In genomic region chr6:87582456-87582855, GRCm38 (mm10) we compare ENCODE assay signal across 8 mouse cellular contexts. TPM values are rescaled to one million over a fixed set of nuclear protein-coding genes. Genes with fewer than 3 reads are reported as not detected.
A peak's percentile ranks its signal among the peaks of the same experiment; 100 is the strongest.
DNase-seq lines count a peak whose midpoint lies in the region; ATAC-seq and TF ChIP-seq lines count a peak whose summit lies in the region.

No protein-coding gene starts in this region.

- ATAC-seq in heart, embryonic 13.5 days (ENCODE audit: extremely low read depth, insufficient number of reproducible peaks, low FRiP score, low TSS enrichment), result no peak
- no peak for ATAC-seq in liver, embryonic 15.5 days (ENCODE audit: insufficient read depth)
- no peak for ATAC-seq in CD4-positive, CD25-positive, alpha-beta regulatory T cell, adult 4 months

- H3K9me3 ChIP-seq in heart, embryonic 13.5 days, result no peaks in the 10 kb centered on the region
- H3K9me3 ChIP-seq in liver, embryonic 15.5 days (replicated peaks), result no peaks in the 10 kb centered on the region

- no peaks in the 10 kb centered on the region for H3K27me3 ChIP-seq in C2C12 (ENCODE audit: control insufficient read depth, insufficient read depth, insufficient read length)
- peaks cover 50% of the 10 kb centered on the region for H3K27me3 ChIP-seq in heart, embryonic 13.5 days (replicated peaks)
- peaks cover 4% of the 10 kb centered on the region for H3K27me3 ChIP-seq in liver, embryonic 15.5 days

- H3K36me3 ChIP-seq in C2C12 (ENCODE audit: control insufficient read depth, insufficient read depth), result no peaks in the 10 kb centered on the region
- no peaks in the 10 kb centered on the region for H3K36me3 ChIP-seq in heart, embryonic 13.5 days
- H3K36me3 ChIP-seq in liver, embryonic 15.5 days (replicated peaks), result peaks cover 21% of the 10 kb centered on the region

- H3K79me3 ChIP-seq in C2C12 (ENCODE audit: low read depth), result no peaks in the 10 kb centered on the region

- TF ChIP-seq CTCF in C2C12 (IDR thresholded peaks at IDR 0.05; ENCODE audit: control insufficient read depth, insufficient read depth, insufficient read length), result no peak

- H3K4me3 ChIP-seq in C2C12 (ENCODE audit: insufficient read depth, poor library complexity, severe bottlenecking), result no peak overlapping the region
- H3K4me3 ChIP-seq in heart, embryonic 13.5 days, result peak overlapping the region; percentile 5; the same call in 1 of the 2 replicates
- H3K4me3 ChIP-seq in liver, embryonic 15.5 days (replicated peaks), result peak overlapping the region; percentile 28

- 16% methylated on average over 6 of the region's 6 CpGs for WGBS in heart, embryonic 13.5 days
- 15% methylated on average over 6 of the region's 6 CpGs for WGBS in liver, embryonic 15.5 days (ENCODE audit: insufficient replicate concordance)

- peaks cover 31% of the 10 kb centered on the region for H3K4me1 ChIP-seq in heart, embryonic 13.5 days
- peaks cover 61% of the 10 kb centered on the region for H3K4me1 ChIP-seq in liver, embryonic 15.5 days (replicated peaks)

- DNase-seq in adipocyte (ENCODE audit: low spot score), result peak; percentile 69
- no peak for DNase-seq in left cerebral cortex, adult 9 months (ENCODE audit: low spot score in 2 of 2)
- DNase-seq in layer of hippocampus, postnatal 14 days (ENCODE audit: low spot score in 2 of 2), result no peak
- no peak for DNase-seq in cerebellum, postnatal 14 days

- H3ac ChIP-seq in C2C12 (ENCODE audit: control insufficient read depth, insufficient read length, low read depth), result no peak overlapping the region

- peak overlapping the region; percentile 53 for H3K4me2 ChIP-seq in heart, embryonic 13.5 days
- peak overlapping the region; percentile 71 for H3K4me2 ChIP-seq in liver, embryonic 15.5 days

- H3K9ac ChIP-seq in heart, embryonic 13.5 days, result no peak overlapping the region
- H3K9ac ChIP-seq in liver, embryonic 15.5 days, result peak overlapping the region; percentile 50

- no peaks in the 10 kb centered on the region for H3K79me2 ChIP-seq in C2C12 (ENCODE audit: control insufficient read depth, insufficient read depth)

- H3K27ac ChIP-seq in heart, embryonic 13.5 days (replicated peaks), result peak overlapping the region; percentile 84
- peak overlapping the region; percentile 99 for H3K27ac ChIP-seq in liver, embryonic 15.5 days (replicated peaks)

TF ChIP-seq in C2C12, 6 proteins besides CTCF, POLR2A, EP300 and RAD21:
- no peak for TF ChIP-seq MAX (IDR thresholded peaks at IDR 0.05)
- TF ChIP-seq MYOG (IDR thresholded peaks at IDR 0.05; ENCODE audit: control insufficient read depth, extremely low read depth, insufficient read length), result no peak
- TF ChIP-seq MYOD1 (IDR thresholded peaks at IDR 0.05; ENCODE audit: control insufficient read depth, insufficient read length, low read depth), result peak; percentile 83
- peak; percentile 86 for TF ChIP-seq FOSL1 (IDR thresholded peaks at IDR 0.05; ENCODE audit: insufficient read depth, low read length, poor library complexity, severe bottlenecking)
- TF ChIP-seq CEBPB (IDR thresholded peaks at IDR 0.05; ENCODE audit: low read depth), result no peak
- peak; percentile 36 for TF ChIP-seq USF1 (IDR thresholded peaks at IDR 0.05; ENCODE audit: low read depth)

RNA-seq across cellular contexts. Expression of gene Prokr1, which starts 8.1 kb away (rescaled TPM):
- 0.36 TPM for polyA plus RNA-seq in C2C12 (2012; fragmentation: generic; extraction: Trizol)
- 2.1 and 3.0 TPM in 2 replicates for polyA plus RNA-seq in heart, embryonic 13.5 days (2015; fragmentation: Nextera tagmentation; extraction: Ambion mirVana)
- 5.4 and 6.7 TPM in 2 replicates for polyA plus RNA-seq in liver, embryonic 15.5 days (2015; fragmentation: Nextera tagmentation; extraction: Ambion mirVana)
- under 1 TPM in 1 of 2 experiments, not detected in 1; 0.32 TPM for polyA plus RNA-seq in CD4-positive, CD25-positive, alpha-beta regulatory T cell, adult 4 months (2017; shearing (Covaris generic))
- under 1 TPM; 0.48 to 0.55 TPM for total RNA-seq in layer of hippocampus, postnatal 14 days (2021)

RNA-seq across cellular contexts. Expression of gene Arhgap25, which starts 49.4 kb away (rescaled TPM):
- not detected for polyA plus RNA-seq in C2C12 (2012; fragmentation: generic; extraction: Trizol)
- 3.5 and 3.6 TPM in 2 replicates for polyA plus RNA-seq in heart, embryonic 13.5 days (2015; fragmentation: Nextera tagmentation; extraction: Ambion mirVana)
- polyA plus RNA-seq in liver, embryonic 15.5 days (2015; fragmentation: Nextera tagmentation; extraction: Ambion mirVana), result 4.0 and 4.9 TPM in 2 replicates
- polyA plus RNA-seq in CD4-positive, CD25-positive, alpha-beta regulatory T cell, adult 4 months (2017; shearing (Covaris generic)), result 100 to 1,000 TPM; 109 to 197 TPM
- total RNA-seq in layer of hippocampus, postnatal 14 days (2021), result 1 to 10 TPM; 2.7 to 3.3 TPM

Comparison
In these comparisons a context has a peak if more than half of its experiments do, and no peak if none do; other contexts are left out.
1. RNA of gene Arhgap25, which starts 49.4 kb away (polyA plus RNA-seq): 109 to 197 TPM in CD4-positive, CD25-positive, alpha-beta regulatory T cell, adult 4 months; 4.0 to 4.9 TPM in liver, embryonic 15.5 days, 3.5 to 3.6 TPM in heart, embryonic 13.5 days and not detected in C2C12 (single experiment); every median in the first group is over 10 times any median in the second.